Mouse (Mus musculus) kidney, postnatal 0 days (tissue): ENCODE measurements around the gene Itgb2l. TPM values are rescaled to one million over a fixed set of nuclear protein-coding genes. Genes with fewer than 3 reads are reported as not detected.
A peak's percentile ranks its signal among the peaks of the same experiment; 100 is the strongest.

ENCODE experiments used
- ATAC-seq: fragments of 200-750 bp; cut with Nextera tagmentation; replicated peaks from 2 replicates; pipeline ENCODE4 v1.8.0; 2017; ENCODE audit warnings: low read depth, moderate number of reproducible peaks, moderate TSS enrichment, moderate library complexity; ENCODE audit not compliant: low FRiP score
- DNase-seq: peaks from one replicate; pipeline ENCODE4 v3.0.0-alpha.2; 2016; ENCODE audit warnings: low spot score
- H3K27ac ChIP-seq: fragments of 300-500 bp; sonication (generic); 2 replicates; pipeline ENCODE4 v1.5.1; 2014; ENCODE audit warnings: mild to moderate bottlenecking
- H3K27me3 ChIP-seq: fragments of 300-500 bp; sonication (generic); 2 replicates; pipeline ENCODE4 v1.6.1; 2014; ENCODE audit warnings: low read length, mixed read lengths; ENCODE audit not compliant: insufficient read depth
- H3K36me3 ChIP-seq: fragments of 300-500 bp; sonication (generic); 2 replicates; pipeline ENCODE4 v1.6.1; 2014; ENCODE audit warnings: low read length, mixed read lengths; ENCODE audit not compliant: insufficient read depth
- H3K4me1 ChIP-seq: fragments of 300-500 bp; sonication (generic); replicated peaks from 2 replicates; pipeline ENCODE4 v1.6.1; 2014; ENCODE audit warnings: antibody characterized with exemption, low read length, mixed read lengths; ENCODE audit not compliant: insufficient read depth
- H3K4me2 ChIP-seq: fragments of 300-500 bp; sonication (generic); 2 replicates; pipeline ENCODE4 v1.6.1; 2014; ENCODE audit warnings: mild to moderate bottlenecking, low read length, moderate library complexity, mixed read lengths
- H3K4me3 ChIP-seq: fragments of 300-500 bp; sonication (generic); replicated peaks from 2 replicates; pipeline ENCODE4 v1.5.1; 2014; ENCODE audit warnings: low read depth, low read length
- H3K9ac ChIP-seq: fragments of 300-500 bp; sonication (generic); 2 replicates; pipeline ENCODE4 v1.6.1; 2014; ENCODE audit warnings: low read depth, low read length
- H3K9me3 ChIP-seq: fragments of 300-500 bp; sonication (generic); replicated peaks from 2 replicates; pipeline ENCODE4 v1.6.1; 2016; ENCODE audit warnings: low read length, inconsistent platforms, mixed read lengths
- CTCF ChIP-seq: IDR thresholded peaks from 2 replicates; pipeline ENCODE4 v1.5.1; 2016; ENCODE audit warnings: antibody characterized with exemption, low read depth, mild to moderate bottlenecking, moderate library complexity
- WGBS: fragments of 180-500 bp; shearing (Covaris S2); extraction: QIAGEN DNeasy Blood & Tissue Kit; methylation state at CpG from one replicate; pipeline ENCODE4 v1.1.7; 2014; 5-methylcytosine and 5-hydroxymethylcytosine counted together
- polyA plus RNA-seq: library from polyadenylated mRNA; unstranded; fragments of >200 nt; fragmentation: Nextera tagmentation; extraction: Ambion mirVana; gene quantifications from 2 replicates; pipeline ENCODE4 v1.2.1, GENCODE M21; 2015

Gene Itgb2l
- polyA plus RNA-seq, result 0.41 and 0.79 TPM in 2 replicates

DNA sequence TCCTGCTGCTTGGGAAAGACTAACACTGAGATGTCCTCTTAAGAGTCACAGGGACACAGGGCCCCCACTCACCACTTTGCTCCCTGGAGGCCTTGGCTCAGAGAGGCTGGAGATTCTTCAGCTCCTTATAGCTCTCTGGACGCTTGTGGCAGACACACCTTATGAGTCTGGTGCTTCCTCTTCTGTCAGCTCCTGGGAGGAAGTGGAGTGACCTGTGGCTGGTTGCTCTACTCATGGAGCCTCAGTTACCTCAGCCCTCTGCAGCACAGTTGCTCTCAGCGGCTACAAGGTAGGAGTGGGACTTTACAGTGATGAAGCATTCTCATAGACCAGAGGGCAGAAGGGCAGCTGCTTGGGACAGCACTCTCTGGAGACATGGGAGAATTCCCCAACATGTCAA, at the start of gene Itgb2l:
Gene Itgb2l (minus strand): TSS at position 152 of the 400 bp plus-strand sequence.
- H3K4me3 ChIP-seq, result no peak within 1 kb of the TSS
- WGBS, result 71% methylated on average over 2 of the region's 2 CpGs
- no peak within 1 kb of the TSS for H3K9ac ChIP-seq
- no peaks in the 10 kb centered on the region for H3K9me3 ChIP-seq
- H3K4me2 ChIP-seq, result no peak within 1 kb of the TSS
- DNase-seq, result no peak
- no peaks in the 10 kb centered on the region for H3K27me3 ChIP-seq
- no peak within 1 kb of the TSS for H3K27ac ChIP-seq
- TF ChIP-seq CTCF, result no peak
- H3K4me1 ChIP-seq, result no peaks in the 10 kb centered on the region
- no peaks in the 10 kb centered on the region for H3K36me3 ChIP-seq
- ATAC-seq, result no peak

DNA sequence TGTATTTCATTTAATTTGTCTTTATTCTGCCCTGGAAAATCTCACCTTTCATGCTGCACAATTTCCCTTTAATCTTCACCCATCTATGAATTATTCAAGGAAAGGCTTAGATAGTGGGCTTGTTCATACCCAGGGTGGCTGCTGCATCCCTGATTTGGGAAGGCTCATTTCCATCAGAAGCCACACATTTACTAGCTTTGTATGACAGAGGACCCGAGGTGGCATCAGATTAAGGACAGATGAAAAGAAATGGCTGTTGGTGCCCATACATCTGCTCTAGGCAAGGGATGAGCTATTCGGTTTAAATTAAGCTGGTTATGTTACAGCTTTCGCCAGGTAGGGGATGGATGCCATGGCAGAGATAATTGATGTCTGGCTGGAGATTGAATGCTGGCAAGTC, 48.1 kb upstream of the Itgb2l start:
- H3K4me2 ChIP-seq, result no peak overlapping the region
- no peak overlapping the region for H3K4me3 ChIP-seq

DNA sequence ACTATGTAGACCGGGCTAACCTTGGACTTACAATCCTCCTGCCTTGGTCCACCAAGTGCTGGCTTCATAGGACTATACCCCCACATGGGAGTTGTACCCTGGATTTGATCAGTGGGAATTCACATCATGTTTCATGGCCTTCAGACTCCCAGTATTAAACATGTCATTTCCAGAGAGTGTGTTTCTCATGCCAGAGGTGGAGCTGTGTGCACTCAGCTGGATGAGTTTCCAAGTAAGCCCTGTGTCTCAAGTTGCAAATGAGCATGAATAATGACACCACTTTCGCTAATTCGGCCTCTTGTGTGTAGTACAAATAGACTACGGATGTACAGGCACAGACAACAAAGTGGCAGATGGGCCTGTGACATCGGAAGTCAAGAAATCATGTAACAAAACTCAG, 44.6 kb upstream of the Itgb2l start:
- Histone ChIP-seq H3K27me3 (no peaks in the 10 kb centered on the region), H3K4me2 (no peak overlapping the region), H3K27ac (no peak overlapping the region), H3K4me3 (no peak overlapping the region), H3K36me3 (no peaks in the 10 kb centered on the region), H3K9me3 (no peaks in the 10 kb centered on the region), H3K9ac (no peak overlapping the region), H3K4me1 (no peaks in the 10 kb centered on the region)
- TF ChIP-seq CTCF, result no peak
- ATAC-seq (0 out of 2 replicates have a peak, but pooled peaks have one; percentile 49), DNase-seq (peak; percentile 45)
- WGBS, result 61% methylated on average over 5 of the region's 5 CpGs

More for the DNA sequence above, 48.1 kb upstream of the Itgb2l start:
- H3K9ac ChIP-seq, result no peak overlapping the region
- no peak for TF ChIP-seq CTCF
- 61% methylated on average over 3 of the region's 3 CpGs for WGBS
- DNase-seq (no peak), ATAC-seq (no peak)
- no peaks in the 10 kb centered on the region for H3K36me3 ChIP-seq
- H3K27ac ChIP-seq, result no peak overlapping the region
- H3K27me3 ChIP-seq, result no peaks in the 10 kb centered on the region
- no peaks in the 10 kb centered on the region for H3K4me1 ChIP-seq
- H3K9me3 ChIP-seq, result no peaks in the 10 kb centered on the region

DNA sequence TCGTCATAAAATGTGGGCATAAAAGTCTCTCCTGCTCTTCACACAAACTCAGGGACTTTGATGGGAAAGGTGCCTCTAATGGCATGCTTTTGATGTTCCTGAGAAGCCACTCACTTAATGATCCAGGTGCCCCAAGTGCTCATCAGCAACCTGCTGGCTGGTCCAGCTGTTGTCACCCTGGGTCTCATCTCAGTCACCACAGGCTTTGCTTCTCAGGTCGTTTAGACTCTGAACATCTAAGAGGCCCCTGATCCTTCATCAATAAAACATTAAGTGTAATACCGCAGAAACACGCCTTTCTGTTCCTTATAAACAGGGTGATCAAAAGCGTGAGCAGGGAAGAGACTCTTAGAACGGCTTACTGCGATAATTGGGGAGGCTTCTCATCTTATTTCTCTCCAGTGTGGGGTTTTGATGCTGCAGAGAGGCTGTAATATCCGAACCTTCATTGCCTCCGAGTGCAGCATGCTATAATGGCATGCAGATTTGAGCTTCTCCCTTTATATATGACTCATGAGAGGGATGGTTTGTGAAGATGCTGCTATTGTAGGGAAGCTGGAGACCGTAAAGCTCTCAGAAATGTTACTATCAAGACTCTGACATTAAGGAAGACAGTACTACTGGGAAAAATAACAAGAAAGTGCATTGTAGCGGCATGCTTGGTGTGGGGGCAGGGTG, 43.7 kb upstream of the Itgb2l start:
- H3K36me3 ChIP-seq, result no peaks in the 10 kb centered on the region
- 72% methylated on average over 11 of the region's 11 CpGs for WGBS
- H3K9me3 ChIP-seq, result no peaks in the 10 kb centered on the region
- no peak for ATAC-seq
- no peak overlapping the region for H3K4me2 ChIP-seq
- DNase-seq, result no peak
- no peak for TF ChIP-seq CTCF
- H3K9ac ChIP-seq, result no peak overlapping the region
- H3K27me3 ChIP-seq, result no peaks in the 10 kb centered on the region
- no peak overlapping the region for H3K4me3 ChIP-seq
- H3K4me1 ChIP-seq, result no peaks in the 10 kb centered on the region
- H3K27ac ChIP-seq, result no peak overlapping the region

DNA sequence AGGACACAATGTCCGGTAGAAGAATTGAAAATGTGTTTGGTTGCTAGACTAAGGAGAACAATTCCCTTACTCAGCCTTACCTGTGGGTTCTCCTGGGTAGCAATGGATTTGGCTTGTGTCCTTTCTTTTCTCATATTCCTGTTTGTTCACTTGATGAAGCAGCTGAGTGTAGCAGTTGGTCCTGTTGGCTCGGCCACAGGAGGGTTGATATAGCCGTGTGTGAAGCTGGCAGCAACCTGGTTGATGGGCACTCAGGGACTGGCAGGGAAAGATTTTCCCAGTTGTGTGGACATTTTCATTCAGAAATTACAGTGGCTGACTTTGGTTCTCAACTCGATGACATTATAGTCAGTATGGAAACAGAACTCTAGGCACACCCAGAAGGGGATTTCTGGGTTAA, 38.4 kb upstream of the Itgb2l start:
- Histone ChIP-seq H3K4me1 (no peaks in the 10 kb centered on the region), H3K4me2 (no peak overlapping the region), H3K27me3 (no peaks in the 10 kb centered on the region), H3K27ac (no peak overlapping the region), H3K36me3 (no peaks in the 10 kb centered on the region), H3K9me3 (no peaks in the 10 kb centered on the region), H3K4me3 (no peak overlapping the region), H3K9ac (no peak overlapping the region)
- ATAC-seq (no peak), DNase-seq (no peak)
- 92% methylated on average over 4 of the region's 4 CpGs for WGBS
- TF ChIP-seq CTCF, result no peak

DNA sequence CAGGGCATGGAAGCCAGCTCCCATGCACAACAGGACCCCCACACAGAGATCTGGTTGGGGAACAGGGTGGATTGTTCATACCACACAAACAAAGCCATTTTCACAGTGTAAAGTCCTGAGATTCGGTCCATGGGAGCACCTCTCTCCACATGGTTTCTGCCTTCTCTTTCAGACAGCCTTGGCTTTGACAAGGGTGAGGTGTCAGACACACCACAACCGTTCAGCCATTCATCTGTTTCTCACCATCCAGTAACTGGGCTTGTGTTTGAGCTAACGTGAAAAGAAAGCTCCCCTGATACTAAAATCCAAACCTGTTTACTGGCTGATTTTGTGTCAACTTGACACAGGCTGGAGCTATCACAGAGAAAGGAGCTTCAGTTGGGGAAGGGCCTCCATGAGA, 30.8 kb upstream of the Itgb2l start:
- Histone ChIP-seq H3K4me3 (no peak overlapping the region), H3K27ac (no peak overlapping the region), H3K4me2 (no peak overlapping the region), H3K4me1 (no peaks in the 10 kb centered on the region), H3K9me3 (no peaks in the 10 kb centered on the region), H3K27me3 (no peaks in the 10 kb centered on the region), H3K36me3 (no peaks in the 10 kb centered on the region), H3K9ac (no peak overlapping the region)
- no peak for DNase-seq
- ATAC-seq, result no peak
- WGBS, result 32% methylated on average over 3 of the region's 3 CpGs
- no peak for TF ChIP-seq CTCF

DNA sequence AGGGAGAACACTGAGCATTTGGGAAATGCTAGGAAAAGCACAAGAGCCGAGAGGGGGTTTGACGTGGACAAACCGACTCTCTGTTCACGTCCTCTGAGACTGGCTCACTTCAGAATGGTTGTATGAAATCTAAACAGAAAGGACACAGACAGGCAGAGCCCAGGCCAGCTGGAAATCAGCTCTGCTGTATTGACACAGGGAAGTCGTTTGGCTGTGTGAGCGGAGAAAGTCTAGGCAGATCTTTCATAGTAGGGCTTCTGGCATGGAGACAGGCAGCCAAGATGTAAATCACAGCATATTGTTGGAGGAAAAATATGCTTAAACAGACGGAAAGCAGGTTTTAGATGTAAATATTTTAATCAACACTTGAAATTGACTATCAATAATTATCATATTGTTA, 29.4 kb upstream of the Itgb2l start:
- Histone ChIP-seq H3K4me1 (no peaks in the 10 kb centered on the region), H3K9ac (no peak overlapping the region), H3K9me3 (no peaks in the 10 kb centered on the region), H3K36me3 (no peaks in the 10 kb centered on the region), H3K4me3 (no peak overlapping the region), H3K27me3 (no peaks in the 10 kb centered on the region), H3K27ac (no peak overlapping the region), H3K4me2 (no peak overlapping the region)
- TF ChIP-seq CTCF, result no peak
- DNase-seq (peak; percentile 19), ATAC-seq (no peak)
- 42% methylated on average over 7 of the region's 7 CpGs for WGBS
